Mouse (Mus musculus): ENCODE measurements around the gene Kcnip4.

Kcnip4 gene

DNA sequence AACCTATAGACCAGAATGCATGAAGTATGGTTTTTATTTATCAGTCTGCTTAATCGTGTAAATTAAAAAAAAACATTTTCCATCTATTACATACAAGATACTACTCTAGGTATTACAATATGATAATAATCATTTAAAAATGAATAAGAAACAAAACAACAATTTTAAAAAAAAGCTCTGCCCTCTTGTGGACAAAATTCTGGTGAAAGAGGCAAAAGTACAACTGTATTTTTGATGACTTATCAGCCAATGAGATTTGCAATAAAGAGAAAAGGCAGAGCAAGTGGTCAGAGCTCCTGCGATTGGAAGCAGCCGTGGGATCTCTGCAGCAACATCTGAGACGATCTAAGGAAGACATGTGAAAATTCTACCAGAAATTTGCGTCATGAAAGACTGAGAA lies 172.6 kb downstream of the Kcnip4 start:
- no peak for DNase-seq

DNA sequence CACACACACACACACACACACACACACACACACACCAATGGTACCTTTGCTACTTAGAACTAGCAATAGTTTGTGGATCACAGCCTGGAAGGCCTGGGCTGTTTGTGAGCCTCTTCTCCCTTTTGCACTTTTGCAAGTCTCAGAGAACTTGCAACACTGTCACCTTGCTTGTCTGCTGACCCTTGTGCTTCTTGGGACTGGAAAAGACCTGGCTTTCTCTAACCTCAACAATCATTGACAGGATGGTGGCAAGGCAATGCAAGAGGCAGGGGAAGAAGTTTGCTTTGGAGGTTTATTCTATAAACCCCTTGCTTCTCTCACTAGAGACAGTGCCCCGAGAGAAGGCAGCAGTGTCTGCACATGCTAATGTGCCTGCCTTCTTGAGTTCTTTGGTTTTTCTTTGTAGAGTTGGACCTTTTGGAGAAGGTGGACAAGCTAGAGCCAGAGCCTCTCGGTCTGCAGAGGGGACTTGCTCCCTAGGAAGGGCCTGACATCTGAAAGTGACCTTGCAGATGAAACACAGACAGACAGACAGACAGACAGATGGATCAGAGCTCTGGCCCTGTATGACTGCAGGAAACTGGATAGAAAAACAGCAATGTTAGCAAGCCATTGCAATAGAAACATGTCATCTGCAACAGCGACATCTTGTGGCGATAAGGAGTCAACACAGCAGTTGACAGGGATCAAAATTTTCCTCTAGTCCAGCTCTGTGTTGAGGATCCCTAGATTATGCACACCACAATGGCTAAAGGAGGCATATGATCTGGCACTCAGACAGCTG lies 174.4 kb downstream of the Kcnip4 start:
- DNase-seq: peak in 1 of 2 experiments; percentile 40

DNA sequence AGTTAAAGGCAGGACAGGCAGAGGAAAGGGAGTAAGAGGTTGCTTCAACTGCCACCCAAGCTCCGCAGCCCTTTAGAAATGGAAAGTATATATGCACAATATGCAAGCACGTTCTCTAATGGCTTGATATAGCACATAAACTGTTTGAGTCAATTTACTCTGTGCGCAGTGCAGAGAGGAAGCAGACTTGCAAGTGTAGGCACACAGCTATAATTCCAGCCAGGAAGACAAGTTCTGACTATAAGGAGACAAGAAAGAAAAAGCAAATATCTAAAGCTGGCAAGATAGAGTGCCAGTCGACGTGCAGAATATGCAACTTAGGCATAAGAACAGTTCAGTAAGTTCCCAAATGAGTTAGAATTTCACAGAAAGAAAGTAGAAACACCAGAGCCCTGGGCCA lies 175.2 kb downstream of the Kcnip4 start:
- DNase-seq: no peak

DNA sequence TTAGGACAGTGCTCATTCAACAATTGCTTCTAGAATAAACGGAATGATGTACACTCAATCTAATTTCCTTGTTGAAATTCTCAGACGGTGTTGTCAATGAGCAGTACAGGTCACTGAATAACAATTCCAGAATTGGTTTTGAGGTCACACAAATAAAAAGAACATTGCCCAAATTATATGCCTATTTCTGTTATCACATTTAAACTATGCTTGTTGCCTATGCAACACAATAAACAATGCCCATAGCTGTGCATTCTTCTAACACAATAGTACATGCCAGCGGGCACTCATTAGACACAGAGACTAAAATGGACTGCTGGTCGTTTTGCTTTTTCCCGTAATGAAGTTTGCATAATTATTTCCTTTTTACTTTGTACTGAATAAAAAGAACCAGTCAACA lies 176.2 kb downstream of the Kcnip4 start:
- DNase-seq: no peak

DNA sequence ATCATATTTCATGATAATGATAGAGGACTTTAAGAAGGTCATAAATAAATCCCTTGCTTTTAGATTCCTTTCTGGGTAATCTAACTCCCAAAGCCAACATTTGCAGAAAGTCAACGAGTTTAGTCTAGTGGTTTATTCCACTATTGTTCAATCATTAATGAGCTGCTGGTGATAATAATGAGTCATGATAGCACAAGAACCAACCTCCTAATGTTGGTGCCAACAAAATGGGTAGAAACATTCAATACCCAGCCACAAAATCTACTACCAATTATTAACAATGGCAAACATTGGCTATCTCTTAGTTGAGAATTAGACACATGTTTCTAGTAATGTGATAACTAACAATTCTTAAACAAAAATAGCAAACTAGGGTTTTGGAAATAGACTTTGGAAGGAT lies 180.1 kb downstream of the Kcnip4 start:
- no peak for DNase-seq

DNA sequence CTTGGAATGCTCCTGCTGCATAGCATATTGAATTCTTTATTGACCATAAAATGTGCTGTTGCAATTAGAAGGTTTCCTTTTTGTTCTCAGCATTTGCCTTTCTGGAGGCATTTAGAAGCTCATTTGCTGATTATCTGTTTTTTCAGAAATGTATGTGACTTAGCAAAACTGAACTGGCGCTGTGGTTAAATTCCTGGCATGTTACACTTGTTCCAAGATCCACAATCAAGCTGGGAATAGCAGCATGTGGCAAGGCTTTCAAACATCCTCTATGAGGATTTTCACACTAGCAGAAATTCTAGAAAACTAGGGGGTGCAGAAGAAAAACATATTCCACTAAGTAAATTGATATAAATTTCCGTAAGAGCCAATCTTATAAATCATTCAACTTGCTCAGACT lies 187.5 kb downstream of the Kcnip4 start:
- no peak for DNase-seq

DNA sequence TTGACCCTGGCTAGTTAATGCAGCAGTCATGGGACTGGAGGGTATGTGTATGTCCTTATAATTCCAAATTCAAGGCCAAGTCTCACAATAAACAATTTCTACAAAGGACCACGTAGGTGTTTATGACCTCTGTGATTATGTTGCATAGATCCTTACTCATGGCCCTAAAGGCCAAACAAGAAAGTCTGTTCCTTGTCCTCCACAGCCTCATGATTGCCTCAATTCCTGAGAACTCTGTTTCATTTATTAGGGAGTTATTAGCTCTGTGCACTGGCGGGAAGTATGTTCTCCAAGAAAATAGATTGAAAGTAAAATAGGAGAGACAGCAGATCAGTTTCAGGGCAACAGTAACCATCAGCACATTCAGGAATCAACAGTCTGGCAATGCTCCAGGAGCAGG lies 191.6 kb downstream of the Kcnip4 start:
- no peak for DNase-seq

DNA sequence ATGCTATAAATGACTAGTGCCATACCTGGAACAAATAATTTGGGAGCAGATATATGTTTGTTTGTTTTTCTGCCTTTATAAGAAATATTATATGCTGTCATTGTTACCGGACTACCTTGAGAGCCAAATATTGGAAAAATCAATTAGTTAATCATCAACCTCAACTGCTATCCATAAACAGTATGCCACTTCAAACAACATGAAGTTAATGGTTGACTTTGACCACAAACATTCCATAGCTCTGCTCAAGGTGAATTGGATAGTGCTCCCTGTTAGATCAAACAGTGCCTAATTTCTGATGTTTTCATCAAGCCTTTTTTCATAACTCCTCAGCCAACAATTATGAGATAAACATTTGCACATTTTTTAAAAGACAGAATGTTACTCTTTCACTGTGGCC lies 195.7 kb downstream of the Kcnip4 start:
- DNase-seq: no peak

DNA sequence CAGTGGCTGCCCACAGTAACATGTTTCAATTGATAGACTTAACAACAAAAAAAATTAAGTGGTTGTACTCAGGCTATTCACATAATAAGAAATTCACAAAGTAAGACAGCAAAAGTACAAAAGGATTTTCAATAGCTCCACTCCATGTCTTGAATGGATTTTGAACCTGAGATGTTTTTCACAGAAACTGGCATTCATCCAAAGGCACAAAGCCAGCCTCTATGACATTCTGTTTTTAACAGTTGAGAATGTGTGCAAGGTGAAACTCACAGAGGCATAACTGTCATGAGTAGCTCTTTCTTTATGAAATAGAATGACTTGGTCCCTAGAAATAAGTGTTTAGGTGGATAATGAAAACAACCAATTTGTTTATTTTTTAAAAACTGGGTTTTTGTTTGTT lies 206.0 kb downstream of the Kcnip4 start:
- no peak for DNase-seq

DNA sequence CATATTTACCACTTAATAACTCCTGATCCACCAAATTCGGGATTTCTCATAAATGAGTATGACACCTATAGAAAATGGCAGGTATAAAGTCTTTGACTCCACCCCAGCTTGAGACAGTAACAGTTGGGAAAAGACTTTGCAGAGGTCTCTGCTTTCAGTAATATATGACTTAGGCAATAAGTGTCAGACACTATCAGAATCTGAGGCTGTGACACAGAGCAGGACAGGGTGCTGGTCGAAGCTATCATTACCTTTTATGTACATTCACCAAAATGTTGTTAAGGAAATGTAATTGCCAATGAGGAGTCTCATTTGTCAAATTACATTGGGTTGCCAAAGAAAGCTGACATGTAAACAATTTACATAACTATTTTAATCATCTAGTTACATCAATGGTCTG lies 206.8 kb downstream of the Kcnip4 start:
- no peak for DNase-seq

DNA sequence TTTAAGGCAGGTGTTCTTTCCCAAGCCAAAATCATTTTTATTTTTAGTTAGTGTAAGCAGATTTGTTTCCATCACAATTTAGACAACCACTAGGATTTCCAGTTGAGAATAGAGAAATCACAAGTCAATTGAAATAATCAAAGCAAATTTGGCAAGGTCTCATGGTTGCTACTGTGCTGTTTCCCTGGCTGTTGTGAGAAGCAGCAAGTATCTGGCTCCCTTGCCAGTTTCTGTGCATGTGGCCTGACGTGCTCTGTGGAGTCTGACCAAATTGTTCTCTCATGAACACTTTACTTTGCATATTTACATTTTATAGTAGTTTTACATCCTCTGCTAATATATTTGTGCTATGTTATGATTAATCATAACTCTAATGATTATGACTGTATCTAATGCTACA lies 217.9 kb downstream of the Kcnip4 start:
- no peak for DNase-seq

DNA sequence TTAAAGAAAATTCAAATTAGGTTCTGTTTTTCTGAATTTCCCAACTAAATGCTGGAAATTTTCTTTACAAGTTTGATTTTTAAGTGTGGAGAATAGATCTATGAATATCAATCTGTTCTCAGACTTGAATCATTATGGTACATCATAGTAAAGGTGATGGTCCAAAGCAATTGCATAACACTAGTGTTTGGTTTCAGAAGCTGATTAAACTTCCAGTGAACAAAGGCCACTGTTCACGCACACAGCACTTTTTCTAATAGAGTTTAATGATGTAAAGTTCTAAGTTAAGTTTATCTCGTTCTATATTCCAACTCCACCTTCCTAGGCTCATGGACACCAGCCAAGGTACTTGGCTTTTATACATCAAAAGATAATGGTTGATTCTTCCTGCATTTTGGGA lies 219.4 kb downstream of the Kcnip4 start:
- no peak for DNase-seq

DNA sequence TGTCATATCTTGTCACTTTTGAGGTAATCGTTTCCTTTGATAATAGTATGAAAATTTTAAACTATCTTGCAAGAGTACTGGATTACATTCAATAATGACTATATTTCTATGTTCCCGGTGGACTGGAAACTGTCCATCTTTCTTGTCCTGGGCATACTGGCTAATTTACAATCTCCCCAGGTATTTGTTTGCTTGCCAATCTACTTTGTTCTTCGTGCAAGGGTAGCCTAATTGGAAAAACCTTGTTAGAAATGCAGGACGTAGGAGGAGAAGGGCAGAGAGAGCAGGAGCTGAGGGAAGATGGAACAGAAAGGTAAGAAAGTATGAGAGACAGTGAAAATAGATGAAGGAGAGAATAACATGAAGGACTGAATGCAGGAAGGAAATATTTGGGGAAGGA lies 226.1 kb downstream of the Kcnip4 start:
- DNase-seq: no peak

DNA sequence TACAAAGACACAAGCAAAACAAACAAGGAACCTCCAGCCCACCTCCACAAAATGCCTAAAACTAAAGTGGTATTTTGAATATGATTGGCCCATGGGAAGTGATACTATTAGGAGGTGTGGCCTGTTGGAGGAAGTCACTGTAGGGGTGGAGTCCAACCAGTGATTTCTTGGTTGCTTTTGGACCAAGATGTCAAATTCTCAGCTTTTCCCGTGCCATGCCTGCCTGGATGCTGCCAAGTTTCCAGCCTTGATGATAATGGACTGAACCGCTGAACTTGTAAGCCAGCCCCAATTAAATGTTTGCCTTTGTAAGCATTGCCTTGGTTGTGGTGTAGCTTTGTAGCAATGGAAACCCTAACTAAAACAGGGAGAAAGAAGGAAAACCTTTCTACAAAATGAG lies 232.3 kb downstream of the Kcnip4 start:
- DNase-seq: peak in 1 of 2 experiments; percentile 20

DNA sequence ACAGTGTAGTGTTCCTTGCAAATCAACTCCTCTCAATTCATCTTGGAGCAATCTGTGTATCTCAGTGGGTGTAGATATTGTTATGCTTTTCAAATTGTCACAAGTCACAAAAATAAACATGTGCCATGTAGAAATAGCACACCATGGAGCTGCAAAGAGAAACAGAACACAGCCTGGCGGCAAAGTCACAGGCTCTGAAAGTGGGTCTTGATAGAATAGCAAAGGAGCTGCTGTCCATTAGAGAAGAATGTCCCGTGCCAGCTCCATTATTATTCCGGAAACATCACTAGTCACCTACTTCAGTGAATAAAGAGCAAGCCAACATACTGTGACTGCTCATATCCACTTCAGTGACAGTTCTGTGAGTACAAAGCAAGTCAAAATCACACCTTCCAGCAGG lies 232.9 kb downstream of the Kcnip4 start:
- peak in 1 of 2 experiments; percentile 27 for DNase-seq

DNA sequence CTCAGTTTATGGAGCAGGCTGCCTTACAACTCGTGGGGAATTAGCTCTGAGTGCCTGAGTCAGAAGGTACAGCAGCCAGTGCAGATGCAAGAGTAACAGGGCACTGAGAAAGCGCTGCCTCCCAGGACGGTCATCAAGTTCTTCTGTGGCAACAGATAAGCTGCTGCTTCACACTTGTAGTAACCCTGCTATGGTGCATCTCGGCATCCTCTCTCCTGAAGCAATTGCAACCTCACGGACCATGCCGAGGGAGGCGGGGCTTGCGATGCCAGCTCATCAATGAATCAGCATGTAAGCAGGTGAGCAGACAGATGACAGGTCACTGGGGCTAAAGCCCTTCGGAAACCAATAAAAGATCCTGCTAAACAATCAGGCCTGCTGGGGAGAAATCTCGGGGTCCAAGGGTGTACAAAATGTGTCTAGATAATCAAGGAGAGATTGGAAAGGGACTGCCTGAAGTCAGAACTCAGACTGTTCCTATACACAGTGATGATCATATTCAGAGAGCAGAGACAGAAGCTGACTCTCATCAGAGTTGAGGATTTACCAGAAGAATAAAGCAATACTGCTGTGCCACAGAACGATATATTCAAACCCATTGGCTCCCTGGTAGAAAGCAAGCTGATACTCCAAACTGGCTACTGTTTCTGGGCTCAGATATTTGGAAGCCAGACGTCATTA lies 239.1 kb downstream of the Kcnip4 start:
- no peak for DNase-seq

DNA sequence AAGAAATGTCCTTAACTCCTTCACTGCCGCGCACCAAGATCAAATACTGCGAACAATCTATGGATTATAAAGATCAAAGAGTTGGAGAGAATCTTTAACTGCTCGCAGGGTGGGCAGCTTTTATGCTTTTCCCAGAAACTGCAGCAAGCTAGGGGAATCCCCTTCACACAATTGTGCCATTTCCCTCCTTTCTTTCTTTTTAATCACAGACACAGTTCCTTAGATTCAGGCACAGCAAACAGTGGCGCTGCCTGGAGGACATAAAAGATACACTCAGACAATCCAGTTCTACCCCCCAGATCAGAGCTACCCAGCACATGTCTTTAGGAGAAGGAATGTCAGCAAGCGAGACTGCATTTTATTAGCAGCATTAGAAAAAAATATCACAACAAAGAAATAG lies 239.9 kb downstream of the Kcnip4 start:
- DNase-seq: no peak

DNA sequence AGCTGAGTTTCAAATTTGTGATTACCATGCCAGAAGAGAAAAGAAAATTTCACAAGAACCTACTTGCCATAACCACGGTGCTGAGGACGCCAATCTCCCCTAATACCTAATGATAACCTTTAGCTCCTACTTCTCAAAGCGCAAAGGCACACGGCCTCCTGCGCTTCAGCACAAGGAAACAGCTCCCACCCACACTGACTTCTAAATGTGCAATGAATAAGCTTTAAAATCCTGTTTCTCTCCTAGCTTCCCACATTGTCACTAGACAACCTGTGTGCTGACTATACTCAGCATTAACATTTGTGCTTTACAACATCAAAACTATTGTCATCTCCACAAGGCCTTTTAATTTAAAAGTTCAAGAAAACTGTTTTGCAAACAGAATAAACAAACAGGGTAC lies 241.3 kb downstream of the Kcnip4 start:
- DNase-seq: no peak

DNA sequence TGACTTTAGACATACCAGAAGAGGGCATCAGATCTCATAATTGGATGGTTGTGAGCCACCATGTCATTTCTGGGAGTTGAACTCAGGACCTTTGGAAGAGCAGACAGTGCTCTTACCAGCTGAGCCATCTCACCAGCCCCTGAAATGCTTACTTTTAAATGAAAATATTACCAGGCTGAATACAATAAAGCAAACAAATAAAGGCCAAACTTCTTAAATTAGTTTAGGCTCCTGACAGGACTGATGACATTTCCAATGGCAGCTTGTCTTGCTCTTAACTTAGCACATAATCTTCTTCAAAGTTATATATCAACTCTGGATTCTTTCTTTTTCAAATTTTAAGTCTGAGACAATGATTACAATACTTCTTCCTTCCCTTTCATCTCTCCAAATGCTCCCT lies 252.8 kb downstream of the Kcnip4 start:
- DNase-seq: no peak

DNA sequence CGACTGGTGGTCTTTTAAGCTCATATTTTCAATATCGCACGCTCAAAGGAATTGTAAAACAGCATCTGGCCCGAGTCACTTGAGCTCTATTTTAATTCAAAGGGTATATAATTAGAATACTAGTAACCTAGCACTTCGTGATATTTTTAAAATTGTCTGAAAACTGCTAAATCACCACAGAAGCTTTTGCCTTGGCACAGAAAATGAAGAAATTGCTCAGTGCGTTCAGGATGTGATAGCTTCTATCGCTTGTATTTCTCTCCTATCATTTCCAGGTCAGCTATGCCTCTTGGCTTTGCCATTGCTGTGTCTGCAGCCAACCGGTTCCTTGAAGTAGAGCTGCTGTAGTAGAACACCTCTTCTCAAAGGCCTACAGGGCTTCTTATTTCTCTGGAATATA lies 255.9 kb downstream of the Kcnip4 start:
- DNase-seq: no peak

DNA sequence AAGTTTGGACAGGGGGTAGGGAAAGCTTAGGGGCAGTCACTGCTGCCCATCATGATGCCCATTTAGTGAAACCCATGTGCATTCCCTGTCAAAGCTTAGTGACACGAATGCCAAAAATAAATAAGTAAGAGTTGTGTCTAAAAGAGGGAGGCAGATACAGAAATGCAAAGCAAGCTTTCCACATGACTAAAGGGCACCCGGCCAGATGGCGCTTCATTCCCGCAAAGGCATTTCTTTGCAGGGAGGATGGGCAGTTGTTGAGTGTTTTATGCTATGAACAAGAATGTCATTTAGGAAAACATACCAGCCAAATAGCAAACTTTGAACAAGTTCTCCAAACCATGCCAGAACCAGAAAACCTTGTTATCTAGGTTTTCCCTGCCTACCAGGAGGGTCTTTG lies 265.4 kb downstream of the Kcnip4 start:
- DNase-seq: peak in 1 of 2 experiments; percentile 20

DNA sequence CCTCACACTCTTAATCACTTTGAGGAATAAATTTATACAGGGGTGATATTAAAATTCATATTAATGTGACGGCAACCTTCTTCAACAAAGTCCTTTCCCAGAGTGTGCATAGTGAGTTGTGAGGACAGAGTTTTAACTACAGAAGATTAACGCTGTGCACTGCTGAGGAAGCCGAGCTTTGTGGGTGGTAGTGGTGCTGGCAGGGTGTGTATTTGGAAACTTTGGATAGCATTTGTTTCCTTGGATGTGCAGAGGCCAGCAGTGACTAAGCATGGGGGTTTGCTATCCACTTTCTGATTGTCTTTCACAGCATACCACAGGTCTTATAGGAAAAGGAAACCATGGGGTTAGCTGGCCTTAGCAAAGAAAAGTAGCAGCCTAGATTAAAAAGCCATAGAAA lies 267.9 kb downstream of the Kcnip4 start:
- no peak for DNase-seq

DNA sequence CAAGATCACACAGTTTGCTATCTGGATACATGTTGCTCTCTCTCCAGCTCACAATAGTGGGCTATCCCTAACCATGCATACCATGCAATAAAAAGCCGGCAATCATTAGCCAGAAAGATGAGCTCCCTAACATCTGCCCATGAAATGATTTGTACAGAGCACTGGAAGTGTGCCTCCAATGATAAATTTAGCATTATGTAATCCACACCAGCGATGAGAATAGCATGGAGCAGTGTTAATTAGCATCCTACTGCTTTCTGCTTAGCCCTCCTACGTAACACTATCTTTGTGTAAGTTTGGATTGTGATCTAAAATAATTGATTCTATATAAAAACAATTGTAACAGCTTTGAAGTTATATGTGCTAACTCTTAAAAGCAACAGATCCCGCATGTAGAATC lies 268.7 kb downstream of the Kcnip4 start:
- DNase-seq: no peak

DNA sequence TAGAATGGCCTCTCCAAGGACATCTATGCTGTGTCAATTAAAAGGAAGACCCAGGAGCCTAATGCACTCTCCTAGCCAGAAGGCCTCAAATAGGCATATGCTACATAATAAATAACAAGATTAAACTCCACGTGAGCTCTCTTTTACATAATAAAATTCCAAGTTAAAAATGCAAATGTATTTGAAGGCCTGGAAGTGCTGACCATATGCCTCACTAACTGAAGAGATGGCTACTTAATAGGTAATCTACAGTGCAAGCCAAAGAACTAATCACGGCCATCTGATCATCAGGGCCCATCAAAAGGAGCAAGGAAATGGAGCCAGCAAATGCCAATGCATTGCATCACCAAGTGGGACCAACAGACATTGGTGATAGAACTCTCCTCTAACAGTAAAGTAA lies 277.6 kb downstream of the Kcnip4 start:
- no peak for DNase-seq

DNA sequence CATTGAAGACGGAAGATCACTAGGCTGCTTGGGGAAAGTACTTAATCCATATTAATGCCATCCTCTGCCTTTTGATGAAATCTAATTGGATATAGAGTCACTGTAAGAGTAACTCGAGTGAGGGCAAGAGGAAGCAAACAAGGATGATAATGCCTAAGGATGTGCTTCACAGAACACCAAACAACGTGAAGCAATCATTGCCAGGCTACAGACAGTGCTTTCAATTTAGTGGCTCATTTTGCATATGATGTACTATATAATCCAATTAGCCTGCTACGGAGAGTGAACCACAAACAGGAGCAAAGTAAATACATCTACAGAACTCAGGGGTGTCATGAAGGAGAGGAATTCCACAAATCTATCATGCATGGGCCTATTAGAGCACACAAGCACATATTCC lies 280.3 kb downstream of the Kcnip4 start:
- no peak for DNase-seq

Data from lung, postnatal 4 days (tissue).